15 mouse cellular contexts compared by ENCODE assay signal in genomic region chr14:73838890-73839289, GRCm38 (mm10).
DNase-seq lines count a peak whose midpoint lies in the region; ATAC-seq and TF ChIP-seq lines count a peak whose summit lies in the region.
"Had no signal": no experiment of that assay in that cellular context is flagged by ENCODE, and none has a peak within 500 bp of the region (broad histone marks: within the 10 kb centered on the region; RNA-seq: fewer than 3 reads in every experiment).

No protein-coding gene starts in this region.

- H3K4me2 ChIP-seq in heart, embryonic 11.5 days: no peak overlapping the region
- no peak overlapping the region for H3K4me2 ChIP-seq in lung, embryonic 14.5 days
- H3K4me2 ChIP-seq: forebrain, embryonic 15.5 days; limb, embryonic 12.5 days; midbrain, embryonic 12.5 days; neural tube, embryonic 12.5 days had no signal

- TF ChIP-seq CTCF in lung, embryonic 14.5 days (IDR thresholded peaks at IDR 0.05; ENCODE audit: low read depth): no peak

- H3K9me3 ChIP-seq in heart, embryonic 11.5 days (replicated peaks; ENCODE audit: control insufficient read depth, low read length): no peaks in the 10 kb centered on the region
- no peaks in the 10 kb centered on the region for H3K9me3 ChIP-seq in lung, embryonic 14.5 days (ENCODE audit: low read depth, low read length)
- H3K9me3 ChIP-seq in hindbrain, embryonic 10.5 days: no peaks in the 10 kb centered on the region
- H3K9me3 ChIP-seq: forebrain, embryonic 15.5 days; limb, embryonic 12.5 days; midbrain, embryonic 12.5 days; neural tube, embryonic 12.5 days had no signal

- no peaks in the 10 kb centered on the region for H3K36me3 ChIP-seq in heart, embryonic 11.5 days (ENCODE audit: control insufficient read depth, insufficient read depth, low read length)
- H3K36me3 ChIP-seq in lung, embryonic 14.5 days (ENCODE audit: insufficient read depth): no peaks in the 10 kb centered on the region
- no peaks in the 10 kb centered on the region for H3K36me3 ChIP-seq in hindbrain, embryonic 10.5 days
- H3K36me3 ChIP-seq: forebrain, embryonic 15.5 days; limb, embryonic 12.5 days; midbrain, embryonic 12.5 days; neural tube, embryonic 12.5 days had no signal

- 59% methylated on average over 6 of the region's 6 CpGs for WGBS in heart, embryonic 11.5 days (ENCODE audit: insufficient replicate concordance)
- WGBS in lung, embryonic 14.5 days: 35% methylated on average over 6 of the region's 6 CpGs
- 79% methylated on average over 6 of the region's 6 CpGs for whole genome bisulfite sequencing in hindbrain, embryonic 10.5 days

- H3K4me3 ChIP-seq in heart, embryonic 11.5 days (ENCODE audit: low read depth, low read length): no peak overlapping the region
- H3K4me3 ChIP-seq in lung, embryonic 14.5 days (ENCODE audit: low read depth, low read length): no peak overlapping the region
- no peak overlapping the region for H3K4me3 ChIP-seq in hindbrain, embryonic 10.5 days
- H3K4me3 ChIP-seq: forebrain, embryonic 15.5 days; layer of hippocampus, adult 2 months; limb, embryonic 12.5 days; midbrain, embryonic 12.5 days; neural tube, embryonic 12.5 days had no signal

- ATAC-seq in heart, embryonic 11.5 days (replicated peaks; ENCODE audit: insufficient number of reproducible peaks, low FRiP score, low TSS enrichment): no peak
- ATAC-seq in lung, embryonic 14.5 days (ENCODE audit: insufficient read depth): no peak
- ATAC-seq: CD4-positive, CD25-positive, alpha-beta regulatory T cell, adult 4 months; forebrain, embryonic 15.5 days had no signal

- H3K27ac ChIP-seq in heart, embryonic 11.5 days (ENCODE audit: low read depth, low read length): no peak overlapping the region
- no peak overlapping the region for H3K27ac ChIP-seq in lung, embryonic 14.5 days (ENCODE audit: low read depth)
- H3K27ac ChIP-seq in hindbrain, embryonic 10.5 days: no peak overlapping the region
- H3K27ac ChIP-seq: forebrain, embryonic 15.5 days; layer of hippocampus, adult 2 months; limb, embryonic 12.5 days; midbrain, embryonic 12.5 days; neural tube, embryonic 12.5 days; stomach, postnatal 0 days had no signal

- no peak overlapping the region for H3K9ac ChIP-seq in heart, embryonic 11.5 days (ENCODE audit: low read depth, low read length)
- no peak overlapping the region for H3K9ac ChIP-seq in lung, embryonic 14.5 days
- H3K9ac ChIP-seq: forebrain, embryonic 15.5 days; limb, embryonic 12.5 days; midbrain, embryonic 12.5 days; neural tube, embryonic 12.5 days had no signal

- no peaks in the 10 kb centered on the region for H3K27me3 ChIP-seq in heart, embryonic 11.5 days (ENCODE audit: control insufficient read depth, insufficient read depth, low read length)
- no peaks in the 10 kb centered on the region for H3K27me3 ChIP-seq in lung, embryonic 14.5 days (ENCODE audit: insufficient read depth, low read length)
- no peaks in the 10 kb centered on the region for H3K27me3 ChIP-seq in hindbrain, embryonic 10.5 days (ENCODE audit: insufficient read depth, poor library complexity, severe bottlenecking)
- H3K27me3 ChIP-seq: forebrain, embryonic 15.5 days; limb, embryonic 12.5 days; midbrain, embryonic 12.5 days; neural tube, embryonic 12.5 days had no signal

- DNase-seq in heart, adult 11 months: peak; percentile 95
- peak; percentile 39 for DNase-seq in lung, embryonic 14.5 days
- no peak for DNase-seq in lung, postnatal 14 days
- DNase-seq in heart, adult 9 months (ENCODE audit: low spot score in 2 of 2): peak; percentile 53 to 54
- DNase-seq in lung, postnatal 36 days: peak; percentile 8
- no peak for DNase-seq in frontal cortex, adult 2 months (ENCODE audit: extremely low spot score in 1 of 2, low spot score in 1 of 2)
- no peak for DNase-seq in hindbrain, embryonic 10.5 days (ENCODE audit: low spot score)

- H3K4me1 ChIP-seq in heart, embryonic 11.5 days (ENCODE audit: control insufficient read depth, insufficient read depth, low read length): no peaks in the 10 kb centered on the region
- H3K4me1 ChIP-seq in lung, embryonic 14.5 days (ENCODE audit: insufficient read depth): no peaks in the 10 kb centered on the region
- H3K4me1 ChIP-seq in hindbrain, embryonic 10.5 days (replicated peaks): no peaks in the 10 kb centered on the region
- H3K4me1 ChIP-seq: forebrain, embryonic 15.5 days; limb, embryonic 12.5 days; midbrain, embryonic 12.5 days; neural tube, embryonic 12.5 days had no signal

Comparison
In these comparisons a context has a peak if more than half of its experiments do, and no peak if none do; other contexts are left out.
1. DNase-seq: peak in heart, adult 11 months (single experiment), lung, embryonic 14.5 days (single experiment), heart, adult 9 months (2 of 2) and lung, postnatal 36 days (single experiment); none in lung, postnatal 14 days (single experiment), frontal cortex, adult 2 months (0 of 2) and hindbrain, embryonic 10.5 days (single experiment).